Mouse (Mus musculus): Measurements from ENCODE around the gene Hesx1. TPM values are rescaled to one million over a fixed set of nuclear protein-coding genes. Genes with fewer than 3 reads are reported as not detected.

The Hesx1 gene
- polyA plus RNA-seq, 1 experiment from 2014 or later = not detected

DNA sequence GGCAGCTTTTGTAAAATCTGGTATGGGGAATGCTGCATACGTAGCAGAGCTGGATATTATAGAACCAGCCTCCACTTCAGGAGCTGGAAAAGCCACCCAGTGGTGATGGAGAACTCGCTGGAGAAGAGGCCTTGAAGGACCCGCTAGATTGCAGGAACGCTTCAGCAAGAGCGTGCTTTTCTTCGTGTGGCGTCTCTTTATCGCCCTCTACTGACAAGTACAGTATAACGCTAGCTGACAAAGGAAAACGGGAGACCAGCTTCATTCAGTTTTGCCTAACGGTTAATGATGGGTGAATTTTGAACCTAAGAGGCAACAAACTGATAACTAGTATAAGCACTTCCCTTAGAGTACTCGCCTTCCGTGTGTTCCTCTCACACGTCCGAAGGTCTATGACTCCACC lies 35.6 kb downstream of the Hesx1 start:
- Histone ChIP-seq H3K9ac (replicated peaks; ENCODE audit: low read depth, low read length) (peak overlapping the region; percentile 12; the same call in 1 of the 2 replicates), H3K4me1 (replicated peaks; ENCODE audit: control insufficient read depth, insufficient read depth, low read length) (no peaks in the 10 kb centered on the region), H3K4me3 (replicated peaks; ENCODE audit: low read length) (no peak overlapping the region), H3K9me3 (ENCODE audit: control insufficient read depth, low read length) (no peaks in the 10 kb centered on the region), H3K27me3 (replicated peaks; ENCODE audit: control insufficient read depth, insufficient read depth, low read length) (no peaks in the 10 kb centered on the region), H3K4me2 (ENCODE audit: low read length) (no peak overlapping the region), H3K36me3 (ENCODE audit: control insufficient read depth, insufficient read depth) (no peaks in the 10 kb centered on the region), H3K27ac (ENCODE audit: low read length) (no peak overlapping the region)
- 2% methylated on average over 15 of the region's 15 CpGs for WGBS
- ATAC-seq = peak; percentile 78

DNA sequence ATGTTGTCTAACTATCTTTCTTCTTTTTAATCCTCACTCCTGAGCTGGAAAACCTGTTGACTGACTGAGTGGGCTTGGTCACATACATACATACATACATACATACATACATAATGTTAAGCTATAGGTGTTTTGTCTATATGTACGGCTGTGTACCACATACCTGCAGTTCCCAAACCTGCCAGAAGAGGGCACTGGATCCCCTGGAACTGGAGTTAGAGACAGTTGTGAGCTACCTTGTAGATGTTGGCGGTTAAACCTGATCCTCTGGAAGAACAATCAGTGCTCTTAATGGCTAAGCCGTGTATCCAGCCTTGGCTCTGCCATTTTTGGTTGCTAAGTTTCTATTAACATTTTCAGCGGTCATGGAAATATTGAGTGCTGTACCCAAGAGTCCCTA lies 36.9 kb downstream of the Hesx1 start:
- Histone ChIP-seq H3K36me3 (ENCODE audit: control insufficient read depth, insufficient read depth) (no peaks in the 10 kb centered on the region), H3K9ac (replicated peaks; ENCODE audit: low read depth, low read length) (no peak overlapping the region), H3K27me3 (replicated peaks; ENCODE audit: control insufficient read depth, insufficient read depth, low read length) (no peaks in the 10 kb centered on the region), H3K4me1 (replicated peaks; ENCODE audit: control insufficient read depth, insufficient read depth, low read length) (no peaks in the 10 kb centered on the region), H3K27ac (ENCODE audit: low read length) (no peak overlapping the region), H3K9me3 (ENCODE audit: control insufficient read depth, low read length) (no peaks in the 10 kb centered on the region), H3K4me3 (replicated peaks; ENCODE audit: low read length) (no peak overlapping the region), H3K4me2 (ENCODE audit: low read length) (no peak overlapping the region)
- 14% methylated on average over 4 of the region's 4 CpGs for WGBS
- no peak for ATAC-seq

DNA sequence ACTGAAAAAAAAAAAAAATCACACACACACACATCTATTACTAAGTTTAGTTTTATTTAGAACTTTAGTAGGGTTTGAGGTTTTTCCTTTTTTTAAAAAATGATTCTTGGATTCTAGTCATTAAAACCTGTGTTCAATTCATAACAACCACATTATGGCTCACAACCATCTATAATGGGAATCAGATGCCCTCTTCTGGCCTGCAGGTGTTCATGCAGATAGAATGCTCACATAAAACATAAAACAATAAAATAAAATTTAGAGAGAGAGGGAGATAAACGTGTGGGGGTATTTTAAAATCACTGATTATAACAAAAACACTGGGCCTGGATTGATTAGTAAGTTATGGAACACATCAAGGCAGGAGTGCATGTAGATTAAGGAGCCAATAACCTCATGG lies 43.3 kb downstream of the Hesx1 start:
- Histone ChIP-seq H3K9ac (replicated peaks; ENCODE audit: low read depth, low read length) (no peak overlapping the region), H3K36me3 (ENCODE audit: control insufficient read depth, insufficient read depth) (no peaks in the 10 kb centered on the region), H3K9me3 (ENCODE audit: control insufficient read depth, low read length) (no peaks in the 10 kb centered on the region), H3K27ac (ENCODE audit: low read length) (no peak overlapping the region), H3K4me2 (ENCODE audit: low read length) (no peak overlapping the region), H3K4me1 (replicated peaks; ENCODE audit: control insufficient read depth, insufficient read depth, low read length) (peaks cover 11% of the 10 kb centered on the region), H3K4me3 (replicated peaks; ENCODE audit: low read length) (no peak overlapping the region), H3K27me3 (replicated peaks; ENCODE audit: control insufficient read depth, insufficient read depth, low read length) (peaks cover 6% of the 10 kb centered on the region)
- no peak for ATAC-seq
- 71% methylated on average over 1 of the region's 1 CpGs for WGBS

DNA sequence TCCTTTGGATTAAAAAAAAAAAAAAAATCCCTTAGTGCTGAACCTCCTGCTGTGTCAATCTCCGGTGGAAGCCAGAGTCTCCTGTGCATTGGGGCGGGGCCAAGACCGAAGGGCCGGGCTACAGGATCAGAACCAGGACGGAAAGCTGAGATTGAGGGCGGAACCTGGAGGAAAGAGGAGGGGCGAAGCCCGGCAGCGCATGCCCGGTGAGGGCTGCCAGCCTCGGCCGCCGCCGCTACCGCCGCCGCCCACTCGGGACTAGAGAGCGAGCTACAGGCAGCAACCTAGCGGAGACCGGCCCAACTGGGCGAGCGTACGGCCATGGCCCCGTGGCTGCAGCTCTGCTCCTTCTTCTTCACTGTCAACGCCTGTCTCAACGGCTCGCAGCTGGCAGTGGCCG lies 44.6 kb downstream of the Hesx1 start, which contains the start of gene Il17rd:
Gene Il17rd, plus strand, starts transcription at position 159 of the 400 bp plus-strand sequence.
- Histone ChIP-seq H3K4me2 (ENCODE audit: low read length) (peak within 1 kb of the TSS; percentile 99), H3K9me3 (ENCODE audit: control insufficient read depth, low read length) (no peaks in the 10 kb centered on the region), H3K4me1 (replicated peaks; ENCODE audit: control insufficient read depth, insufficient read depth, low read length) (peaks cover 11% of the 10 kb centered on the region), H3K27me3 (replicated peaks; ENCODE audit: control insufficient read depth, insufficient read depth, low read length) (peaks cover 6% of the 10 kb centered on the region), H3K36me3 (ENCODE audit: control insufficient read depth, insufficient read depth) (no peaks in the 10 kb centered on the region), H3K4me3 (replicated peaks; ENCODE audit: low read length) (peak within 1 kb of the TSS; percentile 95), H3K27ac (ENCODE audit: low read length) (no peak within 1 kb of the TSS), H3K9ac (replicated peaks; ENCODE audit: low read depth, low read length) (peak within 1 kb of the TSS; percentile 79)
- WGBS = under 1% methylated on average over 29 of the region's 29 CpGs
- peak; percentile 97 for ATAC-seq

DNA sequence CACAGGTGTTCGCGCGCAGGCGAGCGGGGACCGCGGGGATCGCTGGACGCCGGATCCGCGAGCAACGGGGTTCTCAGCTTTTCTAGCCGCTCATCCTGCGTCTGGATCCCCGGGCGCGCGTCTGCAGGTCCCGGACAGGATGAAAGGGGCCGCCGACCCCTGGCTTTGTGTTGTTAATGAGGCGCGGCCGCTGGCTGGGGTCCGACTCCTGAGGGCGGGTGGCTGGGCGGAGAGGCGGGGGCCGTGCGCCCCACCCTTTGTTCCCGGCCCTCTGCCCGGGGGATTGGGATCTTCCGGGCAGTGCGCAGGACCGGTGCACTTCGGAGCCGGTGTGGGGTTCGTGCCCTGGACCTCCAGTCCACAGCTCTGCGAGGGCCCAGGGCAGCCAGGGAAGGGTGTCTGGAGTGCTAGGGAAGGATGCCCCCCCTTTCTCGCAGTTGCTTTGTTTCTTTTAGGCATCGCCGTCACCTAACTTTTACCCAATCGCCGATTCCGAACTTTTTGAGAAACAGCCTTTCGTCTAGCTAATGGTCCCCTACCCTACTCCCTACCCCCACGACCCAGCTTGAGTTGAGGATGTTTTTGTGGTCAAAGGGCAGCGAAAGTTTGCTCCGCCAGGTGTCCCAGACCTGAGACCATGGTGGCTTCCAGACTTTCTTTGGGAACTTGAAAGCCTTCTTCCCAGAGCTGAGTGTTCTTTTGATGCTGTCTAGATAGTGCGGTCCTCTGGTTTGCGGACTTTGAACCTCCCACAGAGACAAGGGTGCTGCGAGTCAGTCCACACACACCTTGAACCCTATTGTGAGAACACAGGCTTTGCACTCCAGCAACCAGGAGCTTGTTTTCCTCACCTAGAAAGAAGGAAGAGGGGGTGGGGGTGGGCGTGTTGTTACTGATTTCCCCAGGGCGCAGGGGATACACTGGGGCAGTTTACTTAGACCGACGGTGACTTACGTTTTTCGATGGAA lies 45.3 kb downstream of the Hesx1 start:
- H3K36me3 ChIP-seq (ENCODE audit: control insufficient read depth, insufficient read depth) = no peaks in the 10 kb centered on the region
- peak overlapping the region; percentile 99 for H3K4me2 ChIP-seq (ENCODE audit: low read length)
- peak overlapping the region; percentile 95 for H3K4me3 ChIP-seq (replicated peaks; ENCODE audit: low read length)
- H3K9me3 ChIP-seq (ENCODE audit: control insufficient read depth, low read length) = no peaks in the 10 kb centered on the region
- whole genome bisulfite sequencing = 1% methylated on average over 59 of the region's 59 CpGs
- no peak overlapping the region for H3K27ac ChIP-seq (ENCODE audit: low read length)
- peaks cover 6% of the 10 kb centered on the region for H3K27me3 ChIP-seq (replicated peaks; ENCODE audit: control insufficient read depth, insufficient read depth, low read length)
- H3K4me1 ChIP-seq (replicated peaks; ENCODE audit: control insufficient read depth, insufficient read depth, low read length) = peaks cover 11% of the 10 kb centered on the region
- H3K9ac ChIP-seq (replicated peaks; ENCODE audit: low read depth, low read length) = peak overlapping the region; percentile 79
- peak; percentile 49 for ATAC-seq

DNA sequence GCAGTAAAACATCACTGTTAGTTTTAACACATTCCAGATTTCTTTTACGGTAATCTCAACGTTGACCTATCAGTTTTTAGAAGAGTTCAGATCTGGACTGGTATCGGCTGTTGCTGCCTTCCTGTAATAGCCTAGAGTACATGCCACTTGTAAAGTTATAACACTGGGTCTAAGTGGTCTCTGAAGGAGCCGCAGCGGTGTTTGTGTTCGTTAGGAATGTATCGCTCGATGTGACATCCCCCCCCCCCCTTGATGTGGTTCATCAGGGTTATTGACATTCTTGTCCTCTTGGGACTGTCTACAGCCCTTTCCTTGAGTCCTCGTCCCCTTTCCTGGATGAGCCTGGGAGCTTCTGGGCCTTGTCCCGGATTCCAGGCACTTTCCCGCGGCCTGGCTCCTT lies 46.2 kb downstream of the Hesx1 start:
- Histone ChIP-seq H3K4me1 (replicated peaks; ENCODE audit: control insufficient read depth, insufficient read depth, low read length) (peaks cover 13% of the 10 kb centered on the region), H3K4me2 (ENCODE audit: low read length) (peak overlapping the region; percentile 99), H3K36me3 (ENCODE audit: control insufficient read depth, insufficient read depth) (no peaks in the 10 kb centered on the region), H3K27ac (ENCODE audit: low read length) (no peak overlapping the region), H3K4me3 (replicated peaks; ENCODE audit: low read length) (peak overlapping the region; percentile 95), H3K9me3 (ENCODE audit: control insufficient read depth, low read length) (no peaks in the 10 kb centered on the region), H3K9ac (replicated peaks; ENCODE audit: low read depth, low read length) (no peak overlapping the region), H3K27me3 (replicated peaks; ENCODE audit: control insufficient read depth, insufficient read depth, low read length) (peaks cover 6% of the 10 kb centered on the region)
- ATAC-seq = no peak
- WGBS = 16% methylated on average over 12 of the region's 12 CpGs

DNA sequence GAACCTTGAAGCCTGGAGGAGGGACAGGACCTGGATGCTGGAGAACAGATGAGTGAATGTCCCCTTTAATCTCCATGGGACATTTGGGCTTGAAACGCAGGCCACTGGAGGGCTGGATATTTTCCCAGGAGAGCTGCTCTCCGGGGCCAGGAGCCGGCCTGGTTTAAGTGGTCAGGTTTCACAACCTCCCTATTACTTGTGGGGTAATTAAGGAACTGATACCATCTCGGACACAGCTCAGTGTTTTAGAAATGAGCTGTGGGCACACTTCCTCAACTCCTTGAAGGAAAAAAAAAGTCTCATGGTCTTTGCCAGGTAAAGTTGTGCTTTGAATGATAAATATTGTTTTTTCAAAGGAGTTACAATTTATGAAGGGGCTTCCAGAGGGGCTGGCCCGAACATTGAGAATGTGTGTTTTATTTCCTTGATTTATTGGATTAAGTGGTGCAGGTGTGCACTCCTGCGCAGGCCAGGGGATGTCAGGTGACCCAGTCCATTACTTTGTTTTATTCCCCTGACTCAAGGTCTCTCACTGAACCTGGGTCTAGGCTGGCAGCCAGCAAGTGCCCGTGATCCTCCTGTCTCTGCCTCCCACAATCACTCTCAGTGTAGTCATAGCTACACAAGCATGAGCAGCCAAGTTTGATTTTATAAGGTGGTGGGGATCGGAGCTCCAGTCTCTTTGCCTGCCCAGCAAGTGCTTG lies 48.2 kb downstream of the Hesx1 start:
- Histone ChIP-seq H3K4me3 (replicated peaks; ENCODE audit: low read length) (no peak overlapping the region), H3K9me3 (ENCODE audit: control insufficient read depth, low read length) (no peaks in the 10 kb centered on the region), H3K9ac (replicated peaks; ENCODE audit: low read depth, low read length) (no peak overlapping the region), H3K27me3 (replicated peaks; ENCODE audit: control insufficient read depth, insufficient read depth, low read length) (peaks cover 6% of the 10 kb centered on the region), H3K4me2 (ENCODE audit: low read length) (no peak overlapping the region), H3K4me1 (replicated peaks; ENCODE audit: control insufficient read depth, insufficient read depth, low read length) (peaks cover 13% of the 10 kb centered on the region), H3K27ac (ENCODE audit: low read length) (no peak overlapping the region), H3K36me3 (ENCODE audit: control insufficient read depth, insufficient read depth) (no peaks in the 10 kb centered on the region)
- WGBS = 44% methylated on average over 8 of the region's 8 CpGs
- no peak for ATAC-seq

DNA sequence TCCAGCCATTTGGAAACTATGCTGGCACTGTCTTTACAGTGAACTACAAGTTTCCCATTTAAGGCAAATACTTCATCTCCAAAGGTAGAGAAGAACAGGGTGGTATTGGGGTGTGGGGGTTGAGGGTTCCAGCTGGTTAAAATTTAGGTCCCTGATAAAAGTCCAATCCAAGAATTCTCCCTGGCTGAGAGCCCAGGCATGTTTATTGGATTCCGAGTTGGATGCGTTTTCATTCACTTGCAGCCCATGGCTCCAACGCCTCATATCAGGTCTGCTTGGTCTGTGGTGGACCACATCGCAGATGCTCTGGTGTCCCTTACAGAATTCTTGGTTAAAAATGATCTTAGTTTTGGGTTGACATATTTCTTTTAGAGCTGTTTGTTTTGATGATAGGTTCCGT lies 49.2 kb downstream of the Hesx1 start:
- H3K27me3 ChIP-seq (replicated peaks; ENCODE audit: control insufficient read depth, insufficient read depth, low read length) = peaks cover 6% of the 10 kb centered on the region
- peaks cover 13% of the 10 kb centered on the region for H3K4me1 ChIP-seq (replicated peaks; ENCODE audit: control insufficient read depth, insufficient read depth, low read length)
- H3K9ac ChIP-seq (replicated peaks; ENCODE audit: low read depth, low read length) = no peak overlapping the region
- H3K36me3 ChIP-seq (ENCODE audit: control insufficient read depth, insufficient read depth) = no peaks in the 10 kb centered on the region
- H3K4me3 ChIP-seq (replicated peaks; ENCODE audit: low read length) = no peak overlapping the region
- no peak for ATAC-seq
- WGBS = 55% methylated on average over 5 of the region's 5 CpGs
- H3K27ac ChIP-seq (ENCODE audit: low read length) = no peak overlapping the region
- H3K9me3 ChIP-seq (ENCODE audit: control insufficient read depth, low read length) = no peaks in the 10 kb centered on the region
- H3K4me2 ChIP-seq (ENCODE audit: low read length) = no peak overlapping the region

DNA sequence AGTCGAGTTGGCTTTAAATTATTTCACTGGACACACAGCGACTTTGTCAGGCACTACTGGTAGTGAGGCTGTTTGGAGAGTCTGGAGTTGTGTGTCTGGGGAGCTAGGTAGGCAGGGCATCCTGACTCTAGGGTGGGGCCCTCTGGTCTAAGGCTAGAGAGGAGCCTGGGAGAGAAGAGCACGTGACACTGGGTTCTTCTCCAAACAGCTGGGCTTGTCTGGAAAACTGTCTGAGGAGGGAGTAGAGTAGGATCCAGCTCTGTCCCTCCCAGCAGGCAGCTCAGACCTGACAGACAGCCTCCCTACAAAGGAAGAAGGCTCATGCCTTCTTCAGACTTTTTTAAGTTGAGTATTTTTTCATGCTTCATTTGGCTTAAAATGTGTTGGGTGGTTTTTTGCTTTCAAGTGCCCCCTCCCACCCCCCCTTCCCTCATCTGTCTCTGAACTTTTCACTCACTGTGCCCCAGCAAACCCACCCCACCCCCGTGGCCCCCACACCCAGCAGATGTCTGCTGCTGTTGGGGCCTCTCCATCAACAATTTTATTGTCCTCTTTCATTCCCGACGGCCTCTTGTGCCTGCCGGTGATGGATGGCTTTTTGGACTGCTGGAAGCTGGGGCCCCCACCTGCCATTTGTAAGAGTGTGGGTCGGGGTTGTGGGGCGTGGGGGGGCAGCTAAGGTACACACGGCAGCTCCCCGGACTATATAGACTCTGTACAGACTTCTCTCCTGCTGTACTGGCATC lies 50.2 kb downstream of the Hesx1 start:
- no peak overlapping the region for H3K4me3 ChIP-seq (replicated peaks; ENCODE audit: low read length)
- H3K4me2 ChIP-seq (ENCODE audit: low read length) = no peak overlapping the region
- no peak overlapping the region for H3K9ac ChIP-seq (replicated peaks; ENCODE audit: low read depth, low read length)
- WGBS = 11% methylated on average over 11 of the region's 11 CpGs
- no peaks in the 10 kb centered on the region for H3K9me3 ChIP-seq (ENCODE audit: control insufficient read depth, low read length)
- peaks cover 15% of the 10 kb centered on the region for H3K4me1 ChIP-seq (replicated peaks; ENCODE audit: control insufficient read depth, insufficient read depth, low read length)
- H3K36me3 ChIP-seq (ENCODE audit: control insufficient read depth, insufficient read depth) = no peaks in the 10 kb centered on the region
- H3K27me3 ChIP-seq (replicated peaks; ENCODE audit: control insufficient read depth, insufficient read depth, low read length) = peaks cover 6% of the 10 kb centered on the region
- ATAC-seq = no peak
- no peak overlapping the region for H3K27ac ChIP-seq (ENCODE audit: low read length)
